Mouse (Mus musculus): ENCODE measurements around the gene Btrc.

GRCm38 (mm10) chr19:45541409-45542041, 178.0 kb downstream of the Btrc start:
- TF ChIP-seq CTCF (IDR thresholded peaks at IDR 0.05; ENCODE audit: low read depth, low read length) = no peak
- TF ChIP-seq POLR2A (IDR thresholded peaks at IDR 0.05; ENCODE audit: borderline replicate concordance, low read depth, low read length) = no peak
